Mouse (Mus musculus): ENCODE data around the gene Lnx1.

Gene Lnx1

GRCm38 (mm10) chr5:74697534-74697933 lies 5.2 kb downstream of the Lnx1 start:
- no peak for ATAC-seq (ENCODE audit: low TSS enrichment)

GRCm38 (mm10) chr5:74694390-74694801 lies 8.3 kb downstream of the Lnx1 start:
- no peak for ATAC-seq (ENCODE audit: low TSS enrichment)

- no peak for ATAC-seq (ENCODE audit: low TSS enrichment)
Observed at GRCm38 (mm10) chr5:74693836-74694235, 8.9 kb downstream of the Lnx1 start.

DNA sequence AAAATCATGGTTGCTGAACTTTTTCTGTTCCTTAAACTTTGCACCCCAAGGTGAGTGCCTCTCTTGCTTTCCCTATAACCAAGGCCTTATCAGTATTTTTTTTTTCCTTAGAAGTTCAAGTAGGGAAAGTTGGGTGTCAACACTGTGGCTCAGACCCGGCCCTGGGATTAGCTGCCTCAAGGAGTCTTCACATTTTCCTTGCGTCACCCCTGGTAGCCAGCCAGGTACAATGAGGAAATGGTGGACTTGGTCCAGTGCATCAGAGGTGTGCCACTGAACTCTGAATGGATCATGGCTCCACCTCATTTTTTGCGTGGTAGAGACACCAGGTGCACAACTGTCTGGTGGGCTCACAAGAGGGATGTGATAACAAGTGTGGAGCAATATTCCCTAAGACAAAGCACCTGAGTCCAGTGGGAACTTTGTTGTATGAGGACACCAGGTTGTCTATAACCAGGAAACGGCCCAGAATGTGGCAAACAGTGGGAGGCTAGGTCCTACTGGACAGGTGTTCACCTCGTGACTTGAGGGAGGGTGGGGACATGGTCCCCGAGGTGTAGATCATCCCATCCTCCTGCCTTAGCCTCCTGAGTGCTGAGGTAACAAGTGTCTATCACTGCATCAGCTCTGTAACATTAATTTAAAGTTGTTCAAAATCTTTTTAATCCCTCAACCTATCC lies 10.2 kb downstream of the Lnx1 start:
- no peak for ATAC-seq (ENCODE audit: low TSS enrichment)

DNA sequence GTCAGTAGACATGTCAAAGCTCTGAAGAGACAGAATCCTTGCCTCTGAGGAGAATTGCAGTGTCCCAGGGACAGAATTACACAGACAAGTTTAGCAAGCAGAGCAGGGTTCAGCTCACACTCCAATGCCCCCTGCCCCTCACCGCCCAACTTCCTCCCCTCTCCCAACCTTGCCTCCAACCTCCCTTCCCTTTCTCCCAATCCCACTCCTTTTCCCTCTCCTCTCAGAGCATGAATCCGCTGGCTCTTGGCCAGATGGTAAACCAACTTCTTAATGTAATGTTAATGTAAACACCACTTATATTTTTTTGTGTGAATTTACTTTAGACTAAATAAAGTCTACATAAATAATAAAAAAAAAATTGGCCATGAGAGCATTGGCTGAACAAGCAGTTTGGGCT lies 13.9 kb downstream of the Lnx1 start:
- ATAC-seq (ENCODE audit: low TSS enrichment) = no peak

- no peak for ATAC-seq (ENCODE audit: low TSS enrichment)
Observed at GRCm38 (mm10) chr5:74684944-74685343, 17.8 kb downstream of the Lnx1 start.

GRCm38 (mm10) chr5:74683832-74684231 lies 18.9 kb downstream of the Lnx1 start:
- ATAC-seq (ENCODE audit: low TSS enrichment) = no peak

GRCm38 (mm10) chr5:74682735-74683134 lies 20.0 kb downstream of the Lnx1 start:
- no peak for ATAC-seq (ENCODE audit: low TSS enrichment)

- ATAC-seq (ENCODE audit: low TSS enrichment) = no peak
Observed at GRCm38 (mm10) chr5:74679631-74680030, 23.1 kb downstream of the Lnx1 start.

DNA sequence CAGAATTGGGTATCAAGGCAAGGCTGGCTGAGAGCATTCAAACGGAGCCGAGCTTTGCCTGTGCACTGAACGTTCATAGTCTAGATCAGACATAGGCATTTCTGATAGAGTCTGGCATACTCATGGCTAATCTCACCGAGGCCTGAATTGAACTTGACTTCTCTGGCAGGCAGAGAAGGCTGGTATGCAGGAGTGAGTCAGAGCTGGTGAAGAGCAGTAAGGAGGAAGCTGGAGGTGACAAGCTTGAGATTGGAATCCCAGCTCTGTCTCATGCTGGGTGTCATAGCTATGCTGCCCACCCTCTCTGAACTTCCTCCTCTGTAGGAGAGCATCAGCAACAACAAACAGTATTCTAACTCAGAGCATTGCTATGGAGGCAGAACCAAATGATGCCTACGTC lies 24.0 kb downstream of the Lnx1 start:
- 0 out of 2 replicates have a peak, but pooled peaks have one; percentile 12 for ATAC-seq (ENCODE audit: low TSS enrichment)

DNA sequence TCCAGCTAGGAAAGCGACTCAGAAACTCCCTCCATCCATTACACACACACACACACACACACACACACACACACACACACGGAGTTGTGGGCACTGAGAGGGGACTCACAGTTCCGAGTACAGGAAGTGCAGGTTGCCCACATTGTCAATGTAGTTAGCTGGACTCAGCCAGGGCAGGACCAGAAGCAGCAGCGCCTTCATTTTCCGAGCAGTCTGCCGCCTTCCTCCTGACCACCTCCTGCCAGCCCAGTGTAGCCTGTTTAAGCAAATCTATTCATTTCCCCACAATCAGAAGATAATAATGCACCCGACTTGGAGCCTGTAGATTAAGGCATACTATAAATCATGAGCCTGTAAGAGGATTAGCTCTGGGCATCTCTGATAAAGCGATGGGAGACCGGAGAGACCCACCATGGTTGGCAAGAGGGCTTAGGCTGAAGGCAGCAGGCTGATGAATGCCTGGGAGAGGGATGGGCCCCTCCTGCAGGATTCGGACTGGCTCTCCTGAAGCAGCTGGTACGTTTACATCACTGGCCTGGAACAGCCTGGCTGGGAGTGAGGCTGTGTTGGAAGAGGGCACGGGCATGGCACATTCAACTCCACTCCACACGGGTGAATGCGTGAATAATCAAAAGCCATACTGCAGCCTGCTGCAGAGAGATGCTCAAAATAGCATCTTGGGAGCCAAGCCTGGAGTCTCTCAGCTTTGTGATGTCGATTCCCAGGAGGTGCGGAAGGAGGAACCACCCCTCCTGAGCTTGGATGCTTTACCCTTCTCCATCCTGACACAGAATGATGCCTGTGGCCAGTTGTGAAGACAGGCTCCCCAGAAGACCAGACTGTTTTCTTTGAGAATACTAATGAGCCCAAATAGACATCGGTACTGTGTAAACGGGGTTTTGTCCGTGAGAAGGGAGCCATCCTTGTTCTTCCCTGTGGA lies 25.0 kb downstream of the Lnx1 start:
- ATAC-seq (ENCODE audit: low TSS enrichment) = peak; percentile 98

DNA sequence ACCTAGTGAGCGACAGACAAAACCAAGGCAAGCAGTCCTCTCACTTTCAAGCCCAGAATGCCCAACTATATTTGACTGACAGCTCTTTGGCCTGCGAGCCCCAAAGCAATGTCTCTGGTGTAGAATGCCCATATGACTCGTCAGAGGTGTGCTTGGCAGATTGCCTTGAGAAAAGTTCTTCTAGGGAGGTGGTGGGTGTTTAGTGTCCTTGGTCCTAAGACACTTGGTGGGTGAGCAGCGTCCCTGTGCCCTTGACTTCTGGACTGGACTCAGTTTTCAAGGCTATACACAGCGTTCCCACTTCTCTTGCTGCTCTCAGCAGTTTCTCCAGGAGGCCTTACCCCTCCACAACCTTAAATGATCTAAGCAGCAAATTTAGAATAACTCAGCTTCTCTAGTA lies 30.2 kb downstream of the Lnx1 start:
- ATAC-seq (ENCODE audit: low TSS enrichment) = no peak

- no peak for ATAC-seq (ENCODE audit: low TSS enrichment)
Observed at GRCm38 (mm10) chr5:74670877-74671276, 31.8 kb downstream of the Lnx1 start.

- no peak for ATAC-seq (ENCODE audit: low TSS enrichment)
Observed at GRCm38 (mm10) chr5:74669925-74670324, 32.8 kb downstream of the Lnx1 start.

GRCm38 (mm10) chr5:74668956-74669355 lies 33.8 kb downstream of the Lnx1 start:
- ATAC-seq (ENCODE audit: low TSS enrichment) = no peak

DNA sequence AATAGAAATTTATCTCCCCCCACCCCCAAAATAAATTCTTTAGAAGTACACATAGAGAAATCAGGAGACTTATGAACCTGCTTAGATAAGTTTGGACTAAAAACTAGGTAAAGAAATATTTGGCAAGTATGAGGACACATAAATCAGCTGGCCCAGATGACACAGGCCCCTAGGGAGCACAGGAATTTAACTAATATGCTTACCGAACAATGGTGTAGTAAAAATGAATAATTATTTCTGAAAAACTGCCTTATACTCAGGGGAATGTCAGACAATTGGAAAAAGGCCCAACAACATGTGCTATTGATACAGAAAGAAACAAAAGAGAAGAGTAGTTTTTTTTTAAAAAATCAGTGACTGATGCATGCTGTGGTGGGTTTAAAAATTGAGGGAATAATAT lies 40.1 kb downstream of the Lnx1 start:
- ATAC-seq (ENCODE audit: low TSS enrichment) = no peak

GRCm38 (mm10) chr5:74661734-74662560 lies 40.8 kb downstream of the Lnx1 start:
- ATAC-seq (ENCODE audit: low TSS enrichment) = no peak

DNA sequence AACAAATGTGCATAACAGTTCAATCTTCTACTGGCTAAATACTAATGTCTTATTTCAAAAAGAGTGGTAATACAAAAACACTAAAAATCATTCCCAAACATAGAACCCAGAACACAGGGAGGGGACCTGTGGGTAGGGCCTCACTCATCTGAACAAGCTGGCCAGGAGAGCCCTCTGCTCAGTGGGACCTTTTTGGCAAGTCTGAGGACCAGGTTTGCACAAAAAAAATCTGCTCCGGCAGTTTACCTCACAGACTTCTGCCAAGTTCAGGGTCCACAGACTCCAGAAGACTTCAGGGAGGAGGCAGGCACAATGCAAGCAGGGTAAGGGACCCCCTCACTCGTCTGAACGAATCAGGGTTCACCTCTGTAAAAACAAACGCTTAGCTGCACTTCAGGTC lies 42.9 kb downstream of the Lnx1 start:
- no peak for ATAC-seq (ENCODE audit: low TSS enrichment)

DNA sequence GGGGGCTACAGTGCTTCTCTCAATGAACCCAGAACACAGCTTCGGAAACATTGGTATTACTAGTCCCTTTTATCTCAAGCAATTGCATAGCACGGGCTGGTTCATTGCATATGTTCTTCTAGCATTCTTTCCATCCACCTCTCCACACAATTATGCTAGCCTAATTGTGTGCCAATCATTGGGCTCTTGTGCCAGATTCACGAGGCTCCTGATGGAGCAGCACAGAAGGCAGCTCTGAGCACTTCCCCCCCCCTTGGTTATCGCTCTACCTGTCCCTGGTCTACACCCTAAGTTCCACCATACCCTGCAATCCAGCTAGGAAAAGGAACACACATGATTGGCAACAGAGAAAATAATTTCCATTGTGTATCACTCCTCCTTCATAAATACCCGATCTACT lies 43.4 kb downstream of the Lnx1 start:
- no peak for ATAC-seq (ENCODE audit: low TSS enrichment)

DNA sequence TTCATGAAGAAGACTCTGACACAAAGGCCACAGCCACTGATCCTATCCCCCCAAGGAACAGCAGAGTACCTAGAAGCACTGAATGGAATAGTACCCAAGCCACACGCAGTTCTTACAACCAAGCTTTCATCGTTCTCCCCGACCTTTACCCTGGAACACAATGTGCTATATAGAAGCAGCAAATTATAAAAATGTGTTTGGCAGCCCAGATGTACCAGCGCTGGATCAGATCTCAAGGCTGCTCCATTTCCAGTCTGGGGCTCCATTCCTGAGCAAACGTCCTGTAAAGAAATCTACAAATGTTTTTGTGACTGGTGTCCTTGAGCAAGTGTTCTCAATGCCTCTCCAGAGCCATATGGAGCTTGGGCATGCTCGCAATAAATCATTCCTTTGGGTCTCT lies 44.8 kb downstream of the Lnx1 start:
- ATAC-seq (ENCODE audit: low TSS enrichment) = no peak

DNA sequence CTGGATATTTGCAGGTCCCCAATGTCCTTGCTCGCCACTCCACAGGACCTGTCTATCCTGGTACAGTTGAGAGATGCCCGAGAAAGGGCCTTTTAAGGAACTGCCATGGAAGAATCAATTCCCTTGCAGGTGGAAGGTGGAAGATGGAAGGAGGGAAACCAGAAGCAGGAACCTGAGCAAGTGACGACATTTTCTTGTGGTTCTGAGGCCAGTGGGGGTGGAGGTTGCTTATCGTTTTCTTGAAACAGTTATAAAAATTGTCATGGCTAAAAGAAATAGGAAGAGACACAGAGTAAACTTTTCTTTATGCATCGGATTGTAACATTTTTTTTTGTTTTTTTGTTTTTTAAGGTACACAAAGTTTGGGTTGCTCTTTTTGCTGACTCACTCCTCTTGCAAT lies 46.3 kb downstream of the Lnx1 start:
- ATAC-seq (ENCODE audit: low TSS enrichment) = no peak

DNA sequence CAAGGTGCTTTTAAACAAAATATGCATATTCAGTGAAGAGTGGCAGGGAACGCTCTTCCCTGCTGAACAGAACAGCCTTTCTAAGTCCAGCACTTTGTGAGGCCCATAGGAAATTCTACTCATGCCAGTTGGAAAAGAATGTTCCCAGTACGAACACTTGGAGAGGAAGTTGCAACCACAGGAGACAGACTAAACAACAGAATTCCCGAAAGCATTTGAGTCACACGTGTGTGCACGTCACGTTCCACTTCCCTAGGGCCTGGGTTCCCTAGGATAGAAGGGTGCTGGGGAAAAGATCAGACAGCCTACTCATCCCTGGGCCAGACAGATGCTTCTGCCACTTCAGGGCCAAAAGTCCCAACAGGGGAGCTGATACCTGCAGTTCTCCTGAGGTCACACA lies 48.2 kb downstream of the Lnx1 start:
- ATAC-seq (ENCODE audit: low TSS enrichment) = no peak
